Mouse (Mus musculus): Measurements from ENCODE around the gene En1.

GRCm38 (mm10) chr1:120606641-120607575 lies 4.7 kb downstream of the En1 start:
- TF ChIP-seq CTCF (IDR thresholded peaks at IDR 0.05; ENCODE audit: low read depth) (no peak), EP300 (IDR thresholded peaks at IDR 0.05; ENCODE audit: low read depth) (no peak)

Data from heart, postnatal 0 days (tissue).